Mouse (Mus musculus) cerebellum, adult 11-12 months (tissue): ENCODE measurements around the gene Acvr1b.

Source experiments
- DNase-seq: peaks from one replicate; pipeline ENCODE4 v3.0.0; 2022

Acvr1b gene

GRCm38 (mm10) chr15:101173421-101174211 lies at the start of gene Acvr1b:
Gene Acvr1b, plus strand, starts transcription at chr15:101174067.
- DNase-seq: peak; percentile 94

- DNase-seq: no peak
Measured at GRCm38 (mm10) chr15:101125561-101125960, 48.3 kb upstream of the Acvr1b start.

- DNase-seq: no peak
Measured at GRCm38 (mm10) chr15:101126876-101127544, 46.9 kb upstream of the Acvr1b start.

GRCm38 (mm10) chr15:101128181-101129089 lies 45.4 kb upstream of the Acvr1b start, which contains the start of gene Acvrl1:
Gene Acvrl1, plus strand, starts transcription at chr15:101128522.
- DNase-seq: no peak

- DNase-seq: no peak
Measured at GRCm38 (mm10) chr15:101129412-101129811, 44.5 kb upstream of the Acvr1b start.

GRCm38 (mm10) chr15:101131498-101131897 lies 42.4 kb upstream of the Acvr1b start:
- no peak for DNase-seq

- no peak for DNase-seq
Measured at GRCm38 (mm10) chr15:101132041-101132440, 41.8 kb upstream of the Acvr1b start.

- no peak for DNase-seq
Measured at GRCm38 (mm10) chr15:101132761-101133160, 41.1 kb upstream of the Acvr1b start.

- no peak for DNase-seq
Measured at GRCm38 (mm10) chr15:101133993-101134704, 39.7 kb upstream of the Acvr1b start.

GRCm38 (mm10) chr15:101135405-101135804 lies 38.5 kb upstream of the Acvr1b start:
- DNase-seq: no peak

- no peak for DNase-seq
Measured at GRCm38 (mm10) chr15:101137455-101137854, 36.4 kb upstream of the Acvr1b start.

GRCm38 (mm10) chr15:101138675-101139074 lies 35.2 kb upstream of the Acvr1b start:
- DNase-seq: no peak

GRCm38 (mm10) chr15:101139885-101140284 lies 34.0 kb upstream of the Acvr1b start:
- no peak for DNase-seq

- DNase-seq: no peak
Measured at GRCm38 (mm10) chr15:101140587-101140986, 33.3 kb upstream of the Acvr1b start.

GRCm38 (mm10) chr15:101141061-101141541 lies 32.8 kb upstream of the Acvr1b start:
- DNase-seq: no peak

- no peak for DNase-seq
Measured at GRCm38 (mm10) chr15:101142672-101143071, 31.2 kb upstream of the Acvr1b start.

GRCm38 (mm10) chr15:101143494-101143893 lies 30.4 kb upstream of the Acvr1b start:
- no peak for DNase-seq

GRCm38 (mm10) chr15:101144176-101144575 lies 29.7 kb upstream of the Acvr1b start:
- no peak for DNase-seq

GRCm38 (mm10) chr15:101144779-101145178 lies 29.1 kb upstream of the Acvr1b start:
- no peak for DNase-seq

- peak; percentile 90 for DNase-seq
Measured at GRCm38 (mm10) chr15:101145424-101146099, 28.3 kb upstream of the Acvr1b start.

- no peak for DNase-seq
Measured at GRCm38 (mm10) chr15:101146100-101146965, 27.5 kb upstream of the Acvr1b start.
